Mouse (Mus musculus): ENCODE measurements at regions not wholly inside any gene's neighbourhood (a gene's known extent, or its start where the extent isn't known, plus 50 kb on each side); places are given as distances from the start of the nearest gene placed in this dataset.

GRCm38 (mm10) chr2:50569502-50570285, 273.1 kb upstream of the Mmadhc start:
- in situ Hi-C loops (cut with MboI; ENCODE audit: unreplicated experiment in 2 of 2), result no loop called here

GRCm38 (mm10) chr2:50568777-50569501, 272.3 kb upstream of the Mmadhc start:
- in situ Hi-C loops (cut with MboI; ENCODE audit: unreplicated experiment in 2 of 2), result no loop called here

GRCm38 (mm10) chr2:50567542-50567941, 270.9 kb upstream of the Mmadhc start:
- in situ Hi-C loops (cut with MboI; ENCODE audit: unreplicated experiment in 2 of 2), result no loop called here

GRCm38 (mm10) chr2:50554031-50554430, 257.4 kb upstream of the Mmadhc start:
- in situ Hi-C loops (cut with MboI; ENCODE audit: unreplicated experiment in 2 of 2), result no loop called here

- in situ Hi-C loops (cut with MboI; ENCODE audit: unreplicated experiment in 2 of 2), result no loop called here
These were observed 255.8 kb upstream of the Mmadhc start for GRCm38 (mm10) chr2:50552437-50552836.

- in situ Hi-C loops (cut with MboI; ENCODE audit: unreplicated experiment in 2 of 2), result no loop called here
These were observed 253.3 kb upstream of the Mmadhc start for GRCm38 (mm10) chr2:50549871-50550270.

GRCm38 (mm10) chr2:50539741-50540441, 243.3 kb upstream of the Mmadhc start:
- in situ Hi-C loops (cut with MboI; ENCODE audit: unreplicated experiment in 2 of 2), result no loop called here

GRCm38 (mm10) chr2:50538068-50538467, 241.5 kb upstream of the Mmadhc start:
- in situ Hi-C loops (cut with MboI; ENCODE audit: unreplicated experiment in 2 of 2), result no loop called here

GRCm38 (mm10) chr2:50535085-50535878, 238.7 kb upstream of the Mmadhc start:
- in situ Hi-C loops (cut with MboI; ENCODE audit: unreplicated experiment in 2 of 2), result no loop called here

GRCm38 (mm10) chr2:50533702-50534101, 237.1 kb upstream of the Mmadhc start:
- in situ Hi-C loops (cut with MboI; ENCODE audit: unreplicated experiment in 2 of 2), result no loop called here

GRCm38 (mm10) chr2:50527425-50527824, 230.8 kb upstream of the Mmadhc start:
- in situ Hi-C loops (cut with MboI; ENCODE audit: unreplicated experiment in 2 of 2), result no loop called here

GRCm38 (mm10) chr2:50524838-50525615, 228.4 kb upstream of the Mmadhc start:
- in situ Hi-C loops (cut with MboI; ENCODE audit: unreplicated experiment in 2 of 2), result no loop called here

- in situ Hi-C loops (cut with MboI; ENCODE audit: unreplicated experiment in 2 of 2), result no loop called here
These were observed 223.6 kb upstream of the Mmadhc start for GRCm38 (mm10) chr2:50520169-50520568.

GRCm38 (mm10) chr2:50519129-50519504, 222.5 kb upstream of the Mmadhc start:
- in situ Hi-C loops (cut with MboI; ENCODE audit: unreplicated experiment in 2 of 2), result no loop called here

- in situ Hi-C loops (cut with MboI; ENCODE audit: unreplicated experiment in 2 of 2), result no loop called here
These were observed 221.9 kb upstream of the Mmadhc start for GRCm38 (mm10) chr2:50518371-50519128.

- in situ Hi-C loops (cut with MboI; ENCODE audit: unreplicated experiment in 2 of 2), result no loop called here
These were observed 216.7 kb upstream of the Mmadhc start for GRCm38 (mm10) chr2:50513276-50513675.

- in situ Hi-C loops (cut with MboI; ENCODE audit: unreplicated experiment in 2 of 2), result no loop called here
These were observed 202.1 kb upstream of the Mmadhc start for GRCm38 (mm10) chr2:50498713-50499112.

- in situ Hi-C loops (cut with MboI; ENCODE audit: unreplicated experiment in 2 of 2), result no loop called here
These were observed 199.4 kb upstream of the Mmadhc start for GRCm38 (mm10) chr2:50496057-50496433.
